Mouse (Mus musculus): ENCODE measurements around the gene Klhdc8a. TPM values are rescaled to one million over a fixed set of nuclear protein-coding genes. Genes with fewer than 3 reads are reported as not detected.
A peak's percentile ranks its signal among the peaks of the same experiment; 100 is the strongest.
"Not testable (repeated sequence)": the region's sequence is repeated elsewhere in the genome, so short reads cannot be mapped to it uniquely, and the experiment has no call there.

The Klhdc8a gene
- total RNA-seq, 4 experiments from 2014 or later = 161 to 353 (median 258) TPM

- DNase-seq = no peak
Observed at GRCm38 (mm10) chr1:132345514-132345913, 47.1 kb downstream of the Klhdc8a start.

GRCm38 (mm10) chr1:132346134-132346851 lies 47.9 kb downstream of the Klhdc8a start:
- DNase-seq = no peak

GRCm38 (mm10) chr1:132346951-132347350 lies 48.5 kb downstream of the Klhdc8a start:
- DNase-seq = no peak

- no peak for DNase-seq
Observed at GRCm38 (mm10) chr1:132348401-132348800, 50.0 kb downstream of the Klhdc8a start.

- not testable (repeated sequence) for DNase-seq
Observed at GRCm38 (mm10) chr1:132349049-132349448, 50.6 kb downstream of the Klhdc8a start.

- DNase-seq = not testable (repeated sequence)
Observed at GRCm38 (mm10) chr1:132349601-132350000, 51.2 kb downstream of the Klhdc8a start.

GRCm38 (mm10) chr1:132351058-132351457 lies 52.6 kb downstream of the Klhdc8a start:
- no peak for DNase-seq

GRCm38 (mm10) chr1:132353389-132353788 lies 55.0 kb downstream of the Klhdc8a start:
- no peak for DNase-seq

- no peak for DNase-seq
Observed at GRCm38 (mm10) chr1:132354234-132354633, 55.8 kb downstream of the Klhdc8a start.

- DNase-seq = no peak
Observed at GRCm38 (mm10) chr1:132355162-132355601, 56.8 kb downstream of the Klhdc8a start.

GRCm38 (mm10) chr1:132355841-132356242 lies 57.4 kb downstream of the Klhdc8a start:
- DNase-seq = peak; percentile 75

- DNase-seq = no peak
Observed at GRCm38 (mm10) chr1:132356841-132357240, 58.4 kb downstream of the Klhdc8a start.

Other genes with a start within 250 kb of the Klhdc8a start
- gene Mfsd4a, start 230.6 kb upstream of the Klhdc8a start, total RNA-seq (2022) = 10 to 100 TPM; 29.5 to 40.9 (median 32.2) TPM
- gene Cdk18, start 158.9 kb upstream of the Klhdc8a start, total RNA-seq (2022) = 10 to 100 TPM; 18.0 to 43.3 (median 25.4) TPM
- under 1 TPM in 3 of 4 experiments, not detected in 1; 0.31 to 0.46 (median 0.46) TPM for gene Lemd1, start 107.2 kb upstream of the Klhdc8a start, total RNA-seq (2022)
- under 1 TPM; 0.10 to 0.17 (median 0.14) TPM for gene AC124108.1, start 107.2 kb upstream of the Klhdc8a start, total RNA-seq (2022)
- gene Gm10188, start 68.9 kb upstream of the Klhdc8a start, total RNA-seq (2022) = not detected
- gene Nuak2, start 17.5 kb downstream of the Klhdc8a start, total RNA-seq (2022) = 10 to 100 TPM in 1 of 4 experiments, 1 to 10 TPM in 3; 3.8 to 11.9 (median 5.2) TPM
- 10 to 100 TPM; 10.3 to 13.9 (median 12.1) TPM for gene Tmcc2, start 92.7 kb downstream of the Klhdc8a start, total RNA-seq (2022)
- gene Dstyk, start 118.9 kb downstream of the Klhdc8a start, total RNA-seq (2022) = 10 to 100 TPM; 24.4 to 39.9 (median 31.1) TPM
- 10 to 100 TPM; 32.1 to 49.6 (median 44.7) TPM for gene Rbbp5, start 178.7 kb downstream of the Klhdc8a start, total RNA-seq (2022)
- gene Tmem81, start 207.6 kb downstream of the Klhdc8a start, total RNA-seq (2022) = 1 to 10 TPM; 4.2 to 9.0 (median 7.1) TPM
- gene Cntn2, start 244.6 kb downstream of the Klhdc8a start, total RNA-seq (2022) = under 1 TPM; 0.10 to 0.34 (median 0.18) TPM

Data from adrenal gland, adult 8-10 months (tissue).